Mouse (Mus musculus) embryonic fibroblast, embryonic 13.5 days (primary cell): ENCODE measurements around the gene Bex1.

Experiments used
- CTCF ChIP-seq: IDR thresholded peaks from 2 replicates; pipeline ENCODE4 v1.5.1; 2011; ENCODE audit warnings: mild to moderate bottlenecking, control low read depth, low read length, moderate library complexity, borderline replicate concordance; ENCODE audit not compliant: insufficient read depth
- POLR2A ChIP-seq: IDR thresholded peaks from 2 replicates; pipeline ENCODE4 v1.6.1; 2011; ENCODE audit warnings: low read depth, mild to moderate bottlenecking, control low read depth, low read length, moderate library complexity

- TF ChIP-seq POLR2A (no peak), CTCF (no peak)
Measured at GRCm38 (mm10) chrX:136252023-136252729, 36.9 kb upstream of the Bex1 start.
